Mouse (Mus musculus) liver, embryonic 12.5 days (tissue): ENCODE measurements at regions not wholly inside any gene's neighbourhood (a gene's known extent, or its start where the extent isn't known, plus 50 kb on each side); places are given as distances from the start of the nearest gene placed in this dataset.

Experiments
- ATAC-seq: fragments of 200-750 bp; cut with Nextera tagmentation; 2 replicates; pipeline ENCODE4 v1.8.0; 2017; ENCODE audit warnings: moderate number of reproducible peaks, mild to moderate bottlenecking, moderate library complexity
- H3K27ac ChIP-seq: fragments of 300-500 bp; sonication (generic); 2 replicates; pipeline ENCODE4 v1.5.1; 2016; ENCODE audit warnings: mild to moderate bottlenecking
- H3K27me3 ChIP-seq: fragments of 300-500 bp; sonication (generic); replicated peaks from 2 replicates; pipeline ENCODE4 v1.6.1; 2016; ENCODE audit warnings: mild to moderate bottlenecking, moderate library complexity
- H3K36me3 ChIP-seq: fragments of 300-500 bp; sonication (generic); 2 replicates; pipeline ENCODE4 v1.6.1; 2016; ENCODE audit warnings: mild to moderate bottlenecking, moderate library complexity
- H3K4me1 ChIP-seq: fragments of 300-500 bp; sonication (generic); 2 replicates; pipeline ENCODE4 v1.6.1; 2016
- H3K4me2 ChIP-seq: fragments of 300-500 bp; sonication (generic); 2 replicates; pipeline ENCODE4 v1.6.1; 2016; ENCODE audit warnings: mild to moderate bottlenecking, moderate library complexity
- H3K4me3 ChIP-seq: fragments of 300-500 bp; sonication (generic); 2 replicates; pipeline ENCODE4 v1.5.1; 2016; ENCODE audit warnings: mild to moderate bottlenecking, moderate library complexity
- H3K9ac ChIP-seq: fragments of 300-500 bp; sonication (generic); 2 replicates; pipeline ENCODE4 v1.6.1; 2016; ENCODE audit warnings: mild to moderate bottlenecking, moderate library complexity
- H3K9me3 ChIP-seq: fragments of 300-500 bp; sonication (generic); replicated peaks from 2 replicates; pipeline ENCODE4 v1.6.1; 2016; ENCODE audit warnings: mild to moderate bottlenecking, moderate library complexity
- WGBS: fragments of 180-500 bp; shearing (Covaris S2); methylation state at CpG from one replicate; pipeline ENCODE4 v1.1.7; 2016; ENCODE audit not compliant: insufficient replicate concordance; 5-methylcytosine and 5-hydroxymethylcytosine counted together

- H3K9ac ChIP-seq, result no peak overlapping the region
- no peak overlapping the region for H3K27ac ChIP-seq
- no peaks in the 10 kb centered on the region for H3K36me3 ChIP-seq
- ATAC-seq, result no peak
- no peaks in the 10 kb centered on the region for H3K4me1 ChIP-seq
- H3K27me3 ChIP-seq, result no peaks in the 10 kb centered on the region
- H3K4me3 ChIP-seq, result no peak overlapping the region
- WGBS, result 74% methylated on average over 11 of the region's 11 CpGs
- H3K4me2 ChIP-seq, result no peak overlapping the region
- H3K9me3 ChIP-seq, result no peaks in the 10 kb centered on the region
Observed at GRCm38 (mm10) chr5:118888131-118888530, 327.7 kb downstream of the Med13l start.

- no peaks in the 10 kb centered on the region for H3K9me3 ChIP-seq
- no peak for ATAC-seq
- H3K4me2 ChIP-seq, result no peak overlapping the region
- H3K27me3 ChIP-seq, result no peaks in the 10 kb centered on the region
- no peaks in the 10 kb centered on the region for H3K4me1 ChIP-seq
- no peak overlapping the region for H3K27ac ChIP-seq
- H3K36me3 ChIP-seq, result no peaks in the 10 kb centered on the region
- no peak overlapping the region for H3K9ac ChIP-seq
- WGBS, result 55% methylated on average over 6 of the region's 6 CpGs
- H3K4me3 ChIP-seq, result no peak overlapping the region
Observed at GRCm38 (mm10) chr5:118891131-118891530, 330.7 kb downstream of the Med13l start.

- Histone ChIP-seq H3K36me3 (no peaks in the 10 kb centered on the region), H3K27ac (no peak overlapping the region), H3K27me3 (no peaks in the 10 kb centered on the region), H3K4me2 (no peak overlapping the region), H3K9me3 (peaks cover 10% of the 10 kb centered on the region; the same call in 1 of the 2 replicates), H3K9ac (no peak overlapping the region), H3K4me1 (no peaks in the 10 kb centered on the region), H3K4me3 (no peak overlapping the region)
- 63% methylated on average over 7 of the region's 7 CpGs for WGBS
- no peak for ATAC-seq
Observed at GRCm38 (mm10) chr5:118908224-118908623, 347.7 kb downstream of the Med13l start.

GRCm38 (mm10) chr5:118909756-118910155 is 349.3 kb downstream of the Med13l start:
- WGBS, result 66% methylated on average over 6 of the region's 6 CpGs
- no peaks in the 10 kb centered on the region for H3K36me3 ChIP-seq

GRCm38 (mm10) chr5:118914191-118914750 is 353.8 kb downstream of the Med13l start:
- no peak overlapping the region for H3K9ac ChIP-seq
- no peaks in the 10 kb centered on the region for H3K36me3 ChIP-seq
- no peak for ATAC-seq
- H3K9me3 ChIP-seq, result no peaks in the 10 kb centered on the region
- H3K27ac ChIP-seq, result no peak overlapping the region
- H3K4me3 ChIP-seq, result no peak overlapping the region
- H3K4me2 ChIP-seq, result no peak overlapping the region
- WGBS, result 46% methylated on average over 6 of the region's 6 CpGs
- H3K27me3 ChIP-seq, result no peaks in the 10 kb centered on the region
- H3K4me1 ChIP-seq, result no peaks in the 10 kb centered on the region

More at GRCm38 (mm10) chr5:118909756-118910155, 349.3 kb downstream of the Med13l start:
- H3K9ac ChIP-seq, result no peak overlapping the region
- H3K4me1 ChIP-seq, result no peaks in the 10 kb centered on the region
- no peak overlapping the region for H3K27ac ChIP-seq
- no peak overlapping the region for H3K4me2 ChIP-seq
- H3K4me3 ChIP-seq, result no peak overlapping the region
- H3K27me3 ChIP-seq, result no peaks in the 10 kb centered on the region
- H3K9me3 ChIP-seq, result no peaks in the 10 kb centered on the region
- no peak for ATAC-seq

- H3K27me3 ChIP-seq, result 0 out of 2 replicates have a peak, but pooled peaks cover 3% of the 10 kb centered on the region
- ATAC-seq, result no peak
- 73% methylated on average over 7 of the region's 7 CpGs for WGBS
- H3K9me3 ChIP-seq, result no peaks in the 10 kb centered on the region
- no peak overlapping the region for H3K9ac ChIP-seq
- no peak overlapping the region for H3K4me2 ChIP-seq
- no peak overlapping the region for H3K27ac ChIP-seq
- H3K4me3 ChIP-seq, result no peak overlapping the region
- H3K4me1 ChIP-seq, result no peaks in the 10 kb centered on the region
- H3K36me3 ChIP-seq, result no peaks in the 10 kb centered on the region
Observed at GRCm38 (mm10) chr5:118923357-118923756, 362.9 kb downstream of the Med13l start.

- Histone ChIP-seq H3K9ac (no peak overlapping the region), H3K36me3 (no peaks in the 10 kb centered on the region), H3K4me1 (no peaks in the 10 kb centered on the region), H3K27me3 (peaks cover 34% of the 10 kb centered on the region), H3K27ac (no peak overlapping the region), H3K4me3 (no peak overlapping the region), H3K4me2 (no peak overlapping the region), H3K9me3 (peaks cover 5% of the 10 kb centered on the region; the same call in 1 of the 2 replicates)
- no peak for ATAC-seq
- 81% methylated on average over 4 of the region's 4 CpGs for WGBS
Observed at GRCm38 (mm10) chr5:118929037-118929436, 368.6 kb downstream of the Med13l start.

GRCm38 (mm10) chr5:118929990-118930501 is 369.6 kb downstream of the Med13l start:
- Histone ChIP-seq H3K9me3 (peaks cover 5% of the 10 kb centered on the region; the same call in 1 of the 2 replicates), H3K27ac (no peak overlapping the region), H3K4me1 (no peaks in the 10 kb centered on the region), H3K4me2 (peak overlapping the region; percentile 15; the same call in 1 of the 2 replicates), H3K27me3 (peaks cover 34% of the 10 kb centered on the region), H3K9ac (no peak overlapping the region), H3K36me3 (no peaks in the 10 kb centered on the region), H3K4me3 (no peak overlapping the region)
- 19% methylated on average over 23 of the region's 23 CpGs for WGBS
- ATAC-seq, result no peak

GRCm38 (mm10) chr5:118939336-118940039 is 379.0 kb downstream of the Med13l start:
- Histone ChIP-seq H3K27me3 (no peaks in the 10 kb centered on the region), H3K9ac (no peak overlapping the region)
- WGBS, result 68% methylated on average over 12 of the region's 12 CpGs

GRCm38 (mm10) chr5:118944256-118944655 is 383.8 kb downstream of the Med13l start:
- Histone ChIP-seq H3K27me3 (0 out of 2 replicates have a peak, but pooled peaks cover 8% of the 10 kb centered on the region), H3K4me2 (no peak overlapping the region), H3K4me3 (no peak overlapping the region), H3K9ac (no peak overlapping the region), H3K36me3 (no peaks in the 10 kb centered on the region), H3K9me3 (no peaks in the 10 kb centered on the region), H3K27ac (no peak overlapping the region), H3K4me1 (no peaks in the 10 kb centered on the region)
- no peak for ATAC-seq
- WGBS, result 51% methylated on average over 7 of the region's 7 CpGs

More at GRCm38 (mm10) chr5:118939336-118940039, 379.0 kb downstream of the Med13l start:
- Histone ChIP-seq H3K4me2 (no peak overlapping the region), H3K27ac (no peak overlapping the region), H3K4me3 (no peak overlapping the region), H3K36me3 (no peaks in the 10 kb centered on the region), H3K9me3 (no peaks in the 10 kb centered on the region), H3K4me1 (no peaks in the 10 kb centered on the region)
- ATAC-seq, result no peak

- H3K4me3 ChIP-seq, result no peak overlapping the region
- no peak overlapping the region for H3K4me2 ChIP-seq
- H3K27me3 ChIP-seq, result peaks cover 8% of the 10 kb centered on the region; the same call in 1 of the 2 replicates
- H3K27ac ChIP-seq, result no peak overlapping the region
- no peaks in the 10 kb centered on the region for H3K36me3 ChIP-seq
- 37% methylated on average over 8 of the region's 8 CpGs for WGBS
- no peaks in the 10 kb centered on the region for H3K4me1 ChIP-seq
- ATAC-seq, result no peak
- H3K9ac ChIP-seq, result no peak overlapping the region
- H3K9me3 ChIP-seq, result no peaks in the 10 kb centered on the region
Observed at GRCm38 (mm10) chr5:118946090-118946489, 385.6 kb downstream of the Med13l start.

GRCm38 (mm10) chr5:118946994-118947393 is 386.5 kb downstream of the Med13l start:
- Histone ChIP-seq H3K4me2 (no peak overlapping the region), H3K4me1 (no peaks in the 10 kb centered on the region), H3K9ac (no peak overlapping the region), H3K27me3 (peaks cover 8% of the 10 kb centered on the region; the same call in 1 of the 2 replicates), H3K4me3 (no peak overlapping the region), H3K9me3 (no peaks in the 10 kb centered on the region), H3K36me3 (no peaks in the 10 kb centered on the region), H3K27ac (no peak overlapping the region)
- 52% methylated on average over 2 of the region's 2 CpGs for WGBS
- no peak for ATAC-seq
